Mouse (Mus musculus) MEL (cell line): Measurements from ENCODE around the gene Atxn2. TPM values are rescaled to one million over a fixed set of nuclear protein-coding genes. Genes with fewer than 3 reads are reported as not detected.

Source experiments
- DNase-seq: peaks from one replicate; pipeline ENCODE4 v3.0.0; 2011; ENCODE audit warnings: low read depth, low spot score
- H3K27ac ChIP-seq: 2 replicates; pipeline ENCODE4 v1.5.1; 2012; ENCODE audit warnings: low read depth, mild to moderate bottlenecking, control low read depth, low read length, moderate library complexity; ENCODE audit not compliant: control insufficient read depth
- H3K27me3 ChIP-seq, 2 experiments: fragments of 150-350 bp in 1 of 2; sonication (generic) in 1 of 2; 2 replicates each; pipeline ENCODE4 v1.6.1; 2012; ENCODE audit warnings: low read length in 2 of 2, mild to moderate bottlenecking in 2 of 2, improper control_type of control experiment in 1 of 2, moderate library complexity in 1 of 2; ENCODE audit not compliant: insufficient read depth in 2 of 2, control insufficient read depth in 1 of 2
- H3K36me3 ChIP-seq, 2 experiments: 2 replicates each; pipeline ENCODE4 v1.6.1; 2012 to 2014; ENCODE audit warnings: low read length in 2 of 2, improper control_type of control experiment in 1 of 2, inconsistent platforms in 1 of 2, mild to moderate bottlenecking in 1 of 2; ENCODE audit not compliant: insufficient read depth in 2 of 2, control insufficient read depth in 1 of 2
- H3K4me1 ChIP-seq, 2 experiments: fragments of 150-350 bp in 1 of 2; sonication (generic) in 1 of 2; 2 replicates each; pipeline ENCODE4 v1.6.1; 2012; ENCODE audit warnings: low read length in 2 of 2, improper control_type of control experiment in 1 of 2, mild to moderate bottlenecking in 1 of 2; ENCODE audit not compliant: insufficient read depth in 2 of 2, control insufficient read depth in 1 of 2
- H3K4me3 ChIP-seq, 2 experiments: fragments of 150-350 bp in 1 of 2; sonication (generic) in 1 of 2; 2 replicates each; pipeline ENCODE4 v1.5.1; 2012; ENCODE audit warnings: low read depth in 2 of 2, low read length in 2 of 2, mild to moderate bottlenecking in 2 of 2, moderate library complexity in 2 of 2, control low read depth in 1 of 2, improper control_type of control experiment in 1 of 2; ENCODE audit not compliant: control insufficient read depth in 1 of 2, insufficient read depth in 1 of 2
- H3K79me2 ChIP-seq: 2 replicates; pipeline ENCODE4 v1.6.1; 2012; ENCODE audit warnings: mild to moderate bottlenecking, low read length, moderate library complexity; ENCODE audit not compliant: control insufficient read depth, poor library complexity, insufficient read depth
- H3K9ac ChIP-seq: 2 replicates; pipeline ENCODE4 v1.6.1; 2012; ENCODE audit warnings: low read depth, mild to moderate bottlenecking, control low read depth, low read length, moderate library complexity; ENCODE audit not compliant: control insufficient read depth, poor library complexity, severe bottlenecking
- H3K9me3 ChIP-seq: fragments of 150-350 bp; sonication (generic); replicated peaks from 2 replicates; pipeline ENCODE4 v1.6.1; 2012; ENCODE audit warnings: mild to moderate bottlenecking, low read length, improper control_type of control experiment, moderate library complexity; ENCODE audit not compliant: insufficient read depth
- CTCF ChIP-seq, 3 experiments: IDR thresholded peaks in 2 of 3; conservative IDR thresholded peaks in 1 of 3; 2 replicates each; pipeline ENCODE4 v1.5.1; 2011 to 2012; ENCODE audit warnings: low read length in 3 of 3, low read depth in 2 of 3, mild to moderate bottlenecking in 2 of 3, improper control_type of control experiment in 1 of 3, inconsistent platforms in 1 of 3, mixed read lengths in 1 of 3, moderate library complexity in 1 of 3; ENCODE audit not compliant: control insufficient read depth in 1 of 3, insufficient read depth in 1 of 3, poor library complexity in 1 of 3, severe bottlenecking in 1 of 3
- ELF1 ChIP-seq: IDR thresholded peaks from 2 replicates; pipeline ENCODE4 v1.6.1; 2014; ENCODE audit warnings: low read depth, mild to moderate bottlenecking, inconsistent platforms, low read length, improper control_type of control experiment, moderate library complexity
- EP300 ChIP-seq, 2 experiments: IDR thresholded peaks; 2 replicates each; pipeline ENCODE4 v1.6.1; 2011; ENCODE audit warnings: improper control_type of control experiment in 2 of 2, low read length in 2 of 2, low read depth in 1 of 2, mild to moderate bottlenecking in 1 of 2
- ETS1 ChIP-seq: IDR thresholded peaks from 2 replicates; pipeline ENCODE4 v1.6.1; 2012; ENCODE audit warnings: low read depth, mild to moderate bottlenecking, inconsistent platforms, low read length, improper control_type of control experiment, moderate library complexity
- GATA1 ChIP-seq: IDR thresholded peaks from 2 replicates; pipeline ENCODE4 v1.6.1; 2011; ENCODE audit warnings: low read depth, low read length, improper control_type of control experiment
- HCFC1 ChIP-seq: IDR thresholded peaks from 2 replicates; pipeline ENCODE4 v1.6.1; 2012; ENCODE audit warnings: low read depth, mild to moderate bottlenecking, inconsistent platforms, low read length, improper control_type of control experiment, moderate library complexity
- JUND ChIP-seq: IDR thresholded peaks from 2 replicates; pipeline ENCODE4 v1.6.1; 2011; ENCODE audit warnings: low read depth, mild to moderate bottlenecking, improper control_type of control experiment, low read length
- MAZ ChIP-seq: IDR thresholded peaks from 2 replicates; pipeline ENCODE4 v1.6.1; 2012; ENCODE audit warnings: low read depth, mild to moderate bottlenecking, inconsistent platforms, low read length, improper control_type of control experiment
- MEF2A ChIP-seq: IDR thresholded peaks from 2 replicates; pipeline ENCODE4 v1.6.1; 2014; ENCODE audit warnings: low read depth, mild to moderate bottlenecking, inconsistent platforms, low read length, improper control_type of control experiment; ENCODE audit not compliant: poor library complexity, insufficient replicate concordance, severe bottlenecking; ENCODE audit errors: extremely low read depth
- MXI1 ChIP-seq: IDR thresholded peaks from 2 replicates; pipeline ENCODE4 v1.6.1; 2011; ENCODE audit warnings: mild to moderate bottlenecking, low read depth, low read length, improper control_type of control experiment
- MYC ChIP-seq: IDR thresholded peaks from 2 replicates; pipeline ENCODE4 v1.6.1; 2011; ENCODE audit warnings: low read depth, mild to moderate bottlenecking, low read length, improper control_type of control experiment, moderate library complexity
- NELFE ChIP-seq: IDR thresholded peaks from 2 replicates; pipeline ENCODE4 v1.6.1; 2011; ENCODE audit warnings: low read depth, low read length, improper control_type of control experiment
- POLR2AphosphoS2 ChIP-seq: IDR thresholded peaks from 2 replicates; pipeline ENCODE4 v1.6.1; 2011; ENCODE audit warnings: low read length, improper control_type of control experiment
- POLR2AphosphoS5 ChIP-seq: IDR thresholded peaks from 2 replicates; pipeline ENCODE4 v1.6.1; 2012; ENCODE audit warnings: low read depth, borderline replicate concordance, mild to moderate bottlenecking, inconsistent platforms, low read length, moderate library complexity, mixed read lengths
- RAD21 ChIP-seq: IDR thresholded peaks from 2 replicates; pipeline ENCODE4 v1.6.1; 2011; ENCODE audit warnings: mild to moderate bottlenecking, low read depth, low read length, improper control_type of control experiment
- RCOR1 ChIP-seq: IDR thresholded peaks from 2 replicates; pipeline ENCODE4 v1.6.1; 2012; ENCODE audit warnings: low read depth, mild to moderate bottlenecking, inconsistent platforms, low read length, improper control_type of control experiment
- SMC3 ChIP-seq: IDR thresholded peaks from 2 replicates; pipeline ENCODE4 v1.6.1; 2011; ENCODE audit warnings: low read depth, low read length, improper control_type of control experiment
- TBP ChIP-seq: IDR thresholded peaks from 2 replicates; pipeline ENCODE4 v1.8.0; 2011; ENCODE audit warnings: low read depth, low read length, improper control_type of control experiment
- TCF12 ChIP-seq: IDR thresholded peaks from 2 replicates; pipeline ENCODE4 v1.6.1; 2014; ENCODE audit warnings: low read depth, mild to moderate bottlenecking, inconsistent platforms, low read length, improper control_type of control experiment, moderate library complexity
- UBTF ChIP-seq: IDR thresholded peaks from 2 replicates; pipeline ENCODE4 v1.6.1; 2012; ENCODE audit warnings: low read depth, mild to moderate bottlenecking, inconsistent platforms, low read length, improper control_type of control experiment, moderate library complexity, borderline replicate concordance; ENCODE audit not compliant: insufficient read depth
- USF2 ChIP-seq, 2 experiments: IDR thresholded peaks; 2 replicates each; pipeline ENCODE4 v1.6.1; 2011 to 2012; ENCODE audit warnings: improper control_type of control experiment in 2 of 2, low read length in 2 of 2, borderline replicate concordance in 1 of 2, inconsistent platforms in 1 of 2, low read depth in 1 of 2, mild to moderate bottlenecking in 1 of 2; ENCODE audit not compliant: insufficient read depth in 1 of 2
- ZNF384 ChIP-seq: IDR thresholded peaks from 2 replicates; pipeline ENCODE4 v1.6.1; 2012; ENCODE audit warnings: low read depth, mild to moderate bottlenecking, inconsistent platforms, low read length, improper control_type of control experiment
- polyA plus RNA-seq, 2 experiments: library from polyadenylated mRNA; stranded (reverse) in 1 of 2; unstranded in 1 of 2; fragments of >175 nt in 1 of 2; fragments of >200 nt in 1 of 2; gene quantifications; 2 replicates each; pipeline versions ENCODE4 v1.2.1 to v1.2.4; 2012; ENCODE audit warnings: low replicate concordance in 2 of 2, low read depth in 1 of 2; ENCODE audit not compliant: insufficient read length in 2 of 2, insufficient read depth in 1 of 2, missing spikeins in 1 of 2
- total RNA-seq: library from RNA; depleted of rRNA; stranded (reverse); fragments of 300-350 nt; gene quantifications from 2 replicates; pipeline ENCODE4 v1.2.3, GENCODE M21; 2012

Atxn2 gene
- total and polyA plus RNA-seq, 3 experiments: 16.3 to 476 (median 85.4) TPM

DNA sequence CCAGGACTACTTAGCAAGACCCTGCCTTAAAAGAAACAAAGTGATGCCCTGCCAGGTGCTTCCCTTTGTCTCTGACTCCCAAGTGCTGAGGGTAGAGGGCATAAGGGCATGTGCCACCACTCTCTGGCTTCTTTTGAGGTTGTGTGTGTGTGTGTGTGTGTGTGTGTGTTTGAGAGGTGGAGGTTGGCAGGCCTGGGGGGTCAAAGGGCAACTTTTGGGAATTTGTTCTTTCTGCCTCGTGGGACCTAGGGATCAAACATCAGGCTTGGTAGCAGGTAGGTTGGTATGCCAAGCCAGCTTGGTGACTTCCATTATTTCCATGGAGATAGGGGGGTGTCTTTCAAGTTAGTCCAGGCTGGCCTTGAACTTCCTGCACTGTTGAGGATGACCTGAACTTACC lies 7.8 kb upstream of the Atxn2 start:
- no peak overlapping the region for H3K27ac ChIP-seq
- DNase-seq: no peak
- no peaks in the 10 kb centered on the region for H3K27me3 ChIP-seq
- peaks cover 7 to 10% of the 10 kb centered on the region in 2 experiments; a peak in 3 of 4 replicates for H3K4me1 ChIP-seq
- no peak for TF ChIP-seq UBTF
- no peak for TF ChIP-seq NELFE
- no peak for TF ChIP-seq SMC3
- no peak for TF ChIP-seq POLR2AphosphoS5
- TF ChIP-seq EP300 (IDR thresholded peaks at IDR 0.05; ENCODE audit: low read depth in 1 of 2, low read length in 2 of 2): no peak
- no peak for TF ChIP-seq POLR2AphosphoS2
- no peak for TF ChIP-seq ETS1
- no peak for TF ChIP-seq MAZ
- no peak for TF ChIP-seq JUND
- no peak for TF ChIP-seq CTCF (IDR thresholded peaks at IDR 0.05 in 2 of 3, conservative IDR thresholded peaks at IDR 0.05 in 1 of 3; ENCODE audit: control insufficient read depth in 1 of 3, insufficient read depth in 1 of 3, low read depth in 2 of 3, low read length in 3 of 3, poor library complexity in 1 of 3, severe bottlenecking in 1 of 3)
- no peak for TF ChIP-seq RAD21
- TF ChIP-seq TCF12: no peak
- TF ChIP-seq ZNF384: no peak
- no peak for TF ChIP-seq GATA1
- no peaks in the 10 kb centered on the region for H3K79me2 ChIP-seq
- H3K9me3 ChIP-seq: no peaks in the 10 kb centered on the region
- no peak overlapping the region for H3K4me3 ChIP-seq
- no peak overlapping the region for H3K9ac ChIP-seq
- H3K36me3 ChIP-seq: peaks cover 0 to 7% of the 10 kb centered on the region in 2 experiments; a peak in 2 of 4 replicates

DNA sequence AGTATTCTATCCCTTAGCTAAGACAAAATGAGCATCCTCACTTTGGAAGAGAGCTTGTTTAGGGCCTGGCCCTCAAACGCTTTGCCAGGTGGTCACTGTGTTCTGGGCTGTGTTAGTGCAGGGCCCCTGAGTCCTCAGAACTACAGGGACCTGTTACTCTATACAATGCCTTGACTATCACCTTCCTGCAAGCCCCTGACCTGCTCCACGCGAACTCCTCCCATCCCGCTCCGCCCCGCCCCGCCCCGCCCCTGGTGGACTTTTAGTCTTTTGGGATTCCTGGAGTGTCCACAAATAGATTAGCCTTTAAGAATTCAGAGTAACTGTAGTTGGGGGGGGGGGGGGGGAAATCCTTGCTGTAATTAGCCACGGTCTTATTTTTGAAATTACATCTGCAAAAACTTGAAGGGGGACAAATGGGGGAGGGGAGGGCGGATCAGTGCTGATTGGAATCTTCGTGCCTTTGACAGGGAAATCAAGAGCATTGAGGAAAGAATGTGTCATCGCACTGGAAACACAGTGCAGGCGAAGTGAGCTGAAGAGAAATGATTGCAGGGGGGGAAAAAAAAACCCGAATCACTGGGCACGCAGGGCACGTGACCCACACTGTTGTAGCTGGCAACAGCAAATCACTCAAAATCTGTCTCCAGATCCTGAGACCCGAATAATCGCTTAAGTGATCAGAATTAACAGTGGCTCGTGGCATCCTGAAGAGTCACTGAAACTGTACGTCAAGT lies 6.5 kb upstream of the Atxn2 start:
- no peak for DNase-seq
- TF ChIP-seq MXI1: no peak
- TF ChIP-seq RAD21: no peak
- TF ChIP-seq MEF2A: no peak
- no peak for TF ChIP-seq SMC3
- TF ChIP-seq ELF1: no peak
- TF ChIP-seq HCFC1: no peak
- no peak for TF ChIP-seq ZNF384
- TF ChIP-seq MAZ: no peak
- TF ChIP-seq USF2 (IDR thresholded peaks at IDR 0.05; ENCODE audit: borderline replicate concordance in 1 of 2, insufficient read depth in 1 of 2, low read depth in 1 of 2, low read length in 2 of 2): no peak
- no peak for TF ChIP-seq TBP
- no peak for TF ChIP-seq RCOR1
- TF ChIP-seq MYC: no peak
- H3K79me2 ChIP-seq: no peaks in the 10 kb centered on the region
- H3K36me3 ChIP-seq: peaks cover 0 to 7% of the 10 kb centered on the region in 2 experiments; a peak in 2 of 4 replicates
- peaks cover 7 to 10% of the 10 kb centered on the region in 2 experiments; a peak in 3 of 4 replicates for H3K4me1 ChIP-seq
- H3K9me3 ChIP-seq: no peaks in the 10 kb centered on the region
- no peak overlapping the region for H3K4me3 ChIP-seq
- H3K9ac ChIP-seq: no peak overlapping the region
- no peak overlapping the region for H3K27ac ChIP-seq
- no peaks in the 10 kb centered on the region for H3K27me3 ChIP-seq
